Mouse (Mus musculus) neural tube, embryonic 14.5 days (tissue): ENCODE results near the gene Saysd1. TPM values are rescaled to one million over a fixed set of nuclear protein-coding genes. Genes with fewer than 3 reads are reported as not detected.

ENCODE experiments used
- ATAC-seq: fragments of 200-750 bp; cut with Nextera tagmentation; 2 replicates; pipeline ENCODE4 v1.8.0; 2017; ENCODE audit warnings: low read depth, mild to moderate bottlenecking, moderate TSS enrichment, moderate library complexity
- H3K27ac ChIP-seq: fragments of 300-500 bp; sonication (generic); 2 replicates; pipeline ENCODE4 v1.5.1; 2014; ENCODE audit warnings: low read depth, mild to moderate bottlenecking, control low read depth, low read length, moderate library complexity, mixed read lengths
- H3K27me3 ChIP-seq: fragments of 300-500 bp; sonication (generic); 2 replicates; pipeline ENCODE4 v1.6.1; 2014; ENCODE audit warnings: low read length; ENCODE audit not compliant: control insufficient read depth, insufficient read depth
- H3K36me3 ChIP-seq: fragments of 300-500 bp; sonication (generic); 2 replicates; pipeline ENCODE4 v1.6.1; 2014; ENCODE audit warnings: low read length, mixed read lengths; ENCODE audit not compliant: control insufficient read depth, insufficient read depth
- H3K4me1 ChIP-seq: fragments of 300-500 bp; sonication (generic); 2 replicates; pipeline ENCODE4 v1.6.1; 2014; ENCODE audit warnings: low read length; ENCODE audit not compliant: control insufficient read depth, insufficient read depth
- H3K4me2 ChIP-seq: fragments of 300-500 bp; sonication (generic); 2 replicates; pipeline ENCODE4 v1.6.1; 2014; ENCODE audit warnings: mild to moderate bottlenecking, low read depth, low read length, control low read depth
- H3K4me3 ChIP-seq: fragments of 300-500 bp; sonication (generic); 2 replicates; pipeline ENCODE4 v1.5.1; 2014; ENCODE audit warnings: low read depth, low read length, control low read depth, mixed read lengths
- H3K9ac ChIP-seq: fragments of 300-500 bp; sonication (generic); replicated peaks from 2 replicates; pipeline ENCODE4 v1.6.1; 2014; ENCODE audit warnings: low read depth, mild to moderate bottlenecking, control low read depth, low read length, mixed read lengths
- H3K9me3 ChIP-seq: fragments of 300-500 bp; sonication (generic); 2 replicates; pipeline ENCODE4 v1.6.1; 2016; ENCODE audit warnings: low read length; ENCODE audit not compliant: control insufficient read depth
- WGBS: fragments of 180-500 bp; shearing (Covaris S2); extraction: QIAGEN DNeasy Blood & Tissue Kit; methylation state at CpG from one replicate; pipeline ENCODE4 v1.1.7; 2014; 5-methylcytosine and 5-hydroxymethylcytosine counted together
- polyA plus RNA-seq: library from polyadenylated mRNA; unstranded; fragments of >200 nt; fragmentation: Nextera tagmentation; extraction: Ambion mirVana; gene quantifications from 2 replicates; pipeline ENCODE4 v1.2.1, GENCODE M21; 2014

The Saysd1 gene
- 15.5 and 16.0 TPM in 2 replicates for polyA plus RNA-seq

- Histone ChIP-seq H3K27me3 (no peaks in the 10 kb centered on the region), H3K36me3 (no peaks in the 10 kb centered on the region), H3K4me1 (no peaks in the 10 kb centered on the region), H3K4me3 (no peak within 1 kb of the TSS), H3K27ac (no peak within 1 kb of the TSS), H3K4me2 (no peak within 1 kb of the TSS), H3K9ac (no peak within 1 kb of the TSS), H3K9me3 (no peaks in the 10 kb centered on the region)
- WGBS, result 88% methylated on average over 16 of the region's 16 CpGs
- no peak for ATAC-seq
These were observed at the start of gene Saysd1 for GRCm38 (mm10) chr14:20138484-20139355. Saysd1 (minus strand) TSS chr14:20138534.

DNA sequence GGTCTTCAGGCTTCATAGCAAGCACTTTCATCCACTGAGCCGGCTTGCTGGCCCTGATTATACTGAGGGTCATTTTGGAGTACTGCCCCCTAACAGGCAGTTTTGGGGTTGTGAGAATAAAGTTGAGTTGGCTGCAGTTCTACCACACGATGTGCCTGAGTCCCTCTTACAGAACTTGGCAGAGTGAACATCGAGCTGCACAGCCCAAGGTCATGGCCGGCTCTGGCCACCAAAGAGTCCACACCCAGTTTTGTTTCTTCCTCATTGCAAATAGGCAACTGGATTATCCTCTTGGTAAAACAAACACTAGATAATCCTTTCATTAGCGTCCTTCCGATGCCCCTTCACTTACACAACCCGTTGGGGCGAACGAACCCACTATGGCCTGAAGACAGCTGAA lies 47.1 kb upstream of the Saysd1 start:
- H3K27me3 ChIP-seq, result no peaks in the 10 kb centered on the region
- H3K27ac ChIP-seq, result no peak overlapping the region
- no peak overlapping the region for H3K9ac ChIP-seq
- H3K4me3 ChIP-seq, result no peak overlapping the region
- no peaks in the 10 kb centered on the region for H3K9me3 ChIP-seq
- no peak overlapping the region for H3K4me2 ChIP-seq
- peaks cover 8% of the 10 kb centered on the region; the same call in 1 of the 2 replicates for H3K4me1 ChIP-seq
- no peak for ATAC-seq
- H3K36me3 ChIP-seq, result no peaks in the 10 kb centered on the region
- WGBS, result 88% methylated on average over 9 of the region's 9 CpGs

GRCm38 (mm10) chr14:20183701-20184100 lies 45.4 kb upstream of the Saysd1 start:
- no peaks in the 10 kb centered on the region for H3K36me3 ChIP-seq
- peaks cover 8% of the 10 kb centered on the region; the same call in 1 of the 2 replicates for H3K4me1 ChIP-seq
- H3K4me2 ChIP-seq, result no peak overlapping the region
- WGBS, result 34% methylated on average over 5 of the region's 5 CpGs
- no peaks in the 10 kb centered on the region for H3K27me3 ChIP-seq
- no peaks in the 10 kb centered on the region for H3K9me3 ChIP-seq
- ATAC-seq, result no peak
- H3K4me3 ChIP-seq, result no peak overlapping the region
- H3K27ac ChIP-seq, result no peak overlapping the region
- H3K9ac ChIP-seq, result no peak overlapping the region

- Histone ChIP-seq H3K27ac (no peak overlapping the region), H3K27me3 (no peaks in the 10 kb centered on the region), H3K4me1 (peaks cover 8% of the 10 kb centered on the region; the same call in 1 of the 2 replicates), H3K36me3 (no peaks in the 10 kb centered on the region), H3K9ac (no peak overlapping the region), H3K9me3 (no peaks in the 10 kb centered on the region), H3K4me2 (no peak overlapping the region), H3K4me3 (no peak overlapping the region)
- no peak for ATAC-seq
- WGBS, result 71% methylated on average over 7 of the region's 7 CpGs
These were observed 44.3 kb upstream of the Saysd1 start for GRCm38 (mm10) chr14:20182596-20182995.

DNA sequence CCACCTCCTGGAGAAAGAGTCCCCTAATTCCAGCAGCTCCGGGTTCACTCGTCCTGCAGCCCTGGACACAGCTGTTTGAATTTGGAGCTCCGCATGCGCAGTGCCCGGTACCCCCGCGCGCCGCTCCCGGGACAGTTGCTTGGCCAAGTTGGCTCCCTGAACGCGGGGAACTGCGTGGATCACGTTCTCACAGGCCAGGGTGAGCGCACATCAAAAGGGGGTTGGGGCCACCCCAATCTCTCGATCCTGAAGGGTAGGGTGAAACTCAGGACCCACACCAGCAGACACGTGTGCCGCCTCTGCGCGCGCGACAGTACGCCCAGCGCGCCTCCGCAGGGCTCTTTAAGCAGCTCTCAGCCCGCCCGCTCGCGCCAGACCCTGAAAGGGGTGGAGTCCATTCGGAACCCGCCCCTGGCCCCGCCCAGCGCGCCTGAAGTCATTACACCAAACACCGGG lies 43.2 kb upstream of the Saysd1 start, which contains the start of gene Kcnk5:
TSS of gene Kcnk5 (minus strand) at position 344 of the 456 bp plus-strand sequence.
- Histone ChIP-seq H3K4me3 (peak within 1 kb of the TSS; percentile 51), H3K4me2 (peak within 1 kb of the TSS; percentile 89), H3K27me3 (no peaks in the 10 kb centered on the region), H3K27ac (no peak within 1 kb of the TSS), H3K4me1 (peaks cover 8% of the 10 kb centered on the region; the same call in 1 of the 2 replicates), H3K36me3 (no peaks in the 10 kb centered on the region), H3K9me3 (no peaks in the 10 kb centered on the region), H3K9ac (peak within 1 kb of the TSS; percentile 42)
- under 1% methylated on average over 36 of the region's 36 CpGs for WGBS
- ATAC-seq, result peak; percentile 95

GRCm38 (mm10) chr14:20180751-20181162 lies 42.4 kb upstream of the Saysd1 start:
- no peak overlapping the region for H3K27ac ChIP-seq
- 0 out of 2 replicates have a peak overlapping the region, but pooled peaks have one; percentile 25 for H3K9ac ChIP-seq
- no peaks in the 10 kb centered on the region for H3K36me3 ChIP-seq
- H3K4me1 ChIP-seq, result peaks cover 8% of the 10 kb centered on the region; the same call in 1 of the 2 replicates
- H3K4me2 ChIP-seq, result peak overlapping the region; percentile 89
- peak overlapping the region; percentile 51 for H3K4me3 ChIP-seq
- H3K9me3 ChIP-seq, result no peaks in the 10 kb centered on the region
- H3K27me3 ChIP-seq, result no peaks in the 10 kb centered on the region
- no peak for ATAC-seq
- WGBS, result under 1% methylated on average over 24 of the region's 24 CpGs

DNA sequence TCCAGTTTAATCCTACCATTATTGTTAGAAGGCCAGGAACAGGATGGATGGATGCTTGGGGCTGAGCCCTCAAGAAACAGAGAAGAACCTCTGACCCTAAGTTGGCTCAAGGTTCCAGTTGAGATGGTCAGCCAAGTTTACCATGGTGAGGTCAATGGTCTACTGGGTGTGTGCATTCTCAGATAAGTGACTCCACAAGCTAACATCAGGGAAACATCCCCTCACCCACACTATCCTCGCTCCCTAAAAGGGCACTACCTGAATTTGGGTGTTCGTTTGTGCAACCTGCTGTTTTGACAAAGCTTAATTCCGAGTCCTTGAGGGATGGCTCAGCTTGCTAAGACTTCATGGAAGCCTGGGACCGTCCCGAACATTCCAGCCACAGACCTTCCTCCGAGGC lies 42.0 kb upstream of the Saysd1 start:
- Histone ChIP-seq H3K27me3 (no peaks in the 10 kb centered on the region), H3K9ac (0 out of 2 replicates have a peak overlapping the region, but pooled peaks have one; percentile 25), H3K4me3 (peak overlapping the region; percentile 51), H3K4me2 (peak overlapping the region; percentile 89), H3K36me3 (no peaks in the 10 kb centered on the region), H3K4me1 (peaks cover 8% of the 10 kb centered on the region; the same call in 1 of the 2 replicates), H3K27ac (no peak overlapping the region), H3K9me3 (no peaks in the 10 kb centered on the region)
- WGBS, result 11% methylated on average over 6 of the region's 6 CpGs
- ATAC-seq, result no peak

DNA sequence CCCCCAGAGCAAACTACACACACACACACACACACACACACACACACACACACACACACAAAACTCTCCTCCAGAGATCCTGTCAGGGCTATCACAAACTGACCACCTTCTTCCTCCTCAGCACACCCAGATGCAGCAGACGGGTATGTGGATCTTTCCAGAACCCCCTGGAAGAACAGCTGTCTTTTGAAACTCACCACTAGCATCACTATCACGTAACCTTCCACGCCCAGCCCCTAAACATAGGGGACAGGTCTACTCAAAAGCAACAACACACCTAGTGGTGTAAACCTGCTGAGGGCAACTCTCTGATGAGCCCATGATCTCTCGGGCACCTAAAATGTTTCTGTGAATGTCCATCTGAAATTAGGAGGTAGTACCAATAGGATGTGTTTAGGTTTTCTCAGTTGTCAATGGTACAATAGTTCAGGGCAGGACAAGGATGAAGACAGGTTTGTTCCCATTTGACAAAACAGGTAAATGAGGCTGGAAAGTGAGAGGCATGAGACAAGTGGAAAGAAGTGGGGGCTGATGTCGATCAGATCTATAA lies 41.5 kb upstream of the Saysd1 start:
- peaks cover 8% of the 10 kb centered on the region; the same call in 1 of the 2 replicates for H3K4me1 ChIP-seq
- 72% methylated on average over 5 of the region's 5 CpGs for WGBS
- H3K4me2 ChIP-seq, result peak overlapping the region; percentile 89; the same call in 1 of the 2 replicates
- no peaks in the 10 kb centered on the region for H3K27me3 ChIP-seq
- ATAC-seq, result no peak
- H3K9ac ChIP-seq, result no peak overlapping the region
- no peaks in the 10 kb centered on the region for H3K9me3 ChIP-seq
- H3K27ac ChIP-seq, result no peak overlapping the region
- no peaks in the 10 kb centered on the region for H3K36me3 ChIP-seq
- H3K4me3 ChIP-seq, result no peak overlapping the region

DNA sequence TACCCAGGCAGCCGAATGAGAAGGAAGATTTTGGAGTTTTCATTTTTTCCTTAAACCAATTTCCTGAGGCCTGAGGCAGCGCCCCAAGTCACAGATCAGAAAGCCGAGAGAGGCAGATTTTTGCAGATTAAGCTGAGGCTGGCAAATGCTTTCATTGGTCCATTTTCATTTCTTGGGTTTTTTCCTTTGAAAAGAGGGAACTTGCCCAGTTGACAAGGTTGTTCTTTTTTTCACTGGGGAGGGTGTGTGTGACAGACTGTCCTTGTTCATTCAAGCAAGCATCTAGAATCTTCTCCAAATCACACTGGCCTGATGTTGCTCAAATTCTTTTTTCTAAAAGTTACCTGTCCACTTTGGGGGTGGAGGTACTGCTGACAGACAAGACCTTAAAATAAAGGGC lies 40.7 kb upstream of the Saysd1 start:
- Histone ChIP-seq H3K4me3 (no peak overlapping the region), H3K4me2 (no peak overlapping the region), H3K27me3 (no peaks in the 10 kb centered on the region), H3K36me3 (no peaks in the 10 kb centered on the region), H3K9me3 (no peaks in the 10 kb centered on the region), H3K4me1 (peaks cover 8% of the 10 kb centered on the region; the same call in 1 of the 2 replicates), H3K9ac (no peak overlapping the region), H3K27ac (no peak overlapping the region)
- no peak for ATAC-seq
- 50% methylated on average over 3 of the region's 3 CpGs for WGBS
